Mouse (Mus musculus): Measurements from ENCODE around the gene Chd1l. TPM values are rescaled to one million over a fixed set of nuclear protein-coding genes. Genes with fewer than 3 reads are reported as not detected.

The Chd1l gene
- 1.6 and 1.9 TPM in 2 replicates for polyA plus RNA-seq (2012; rRNA removed; ENCODE audit: low replicate concordance)

DNA sequence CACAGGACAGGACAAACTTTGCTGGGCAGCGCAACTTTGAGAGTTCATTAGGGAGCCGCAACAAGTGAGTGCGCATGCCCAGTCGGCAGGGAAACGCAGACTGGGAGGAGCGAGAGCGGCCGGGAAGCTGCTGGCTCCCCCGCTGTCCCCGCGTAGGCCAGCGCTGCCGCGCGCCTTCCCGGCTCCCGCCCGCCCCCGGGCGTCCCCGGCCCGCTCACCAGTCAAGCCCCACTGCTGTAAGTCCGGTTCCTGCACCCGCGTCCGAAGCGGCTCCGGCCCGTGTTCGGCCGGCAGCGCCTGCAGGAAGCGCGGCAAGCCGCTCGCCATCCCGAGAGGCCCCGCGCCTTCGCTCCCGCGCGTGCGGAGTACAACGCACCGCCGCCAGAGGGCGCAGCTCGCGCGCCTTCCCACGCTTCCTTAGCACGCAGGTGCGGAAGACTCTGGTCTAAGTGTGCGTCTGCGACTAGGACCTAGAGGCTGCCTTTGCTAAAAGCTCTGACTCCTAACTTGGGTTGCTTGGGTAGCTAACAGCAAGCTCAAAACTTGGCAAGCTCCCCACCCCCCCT, at the start of gene Chd1l:
Chd1l (minus strand) TSS at position 359 of the 566 bp plus-strand sequence.

DNA sequence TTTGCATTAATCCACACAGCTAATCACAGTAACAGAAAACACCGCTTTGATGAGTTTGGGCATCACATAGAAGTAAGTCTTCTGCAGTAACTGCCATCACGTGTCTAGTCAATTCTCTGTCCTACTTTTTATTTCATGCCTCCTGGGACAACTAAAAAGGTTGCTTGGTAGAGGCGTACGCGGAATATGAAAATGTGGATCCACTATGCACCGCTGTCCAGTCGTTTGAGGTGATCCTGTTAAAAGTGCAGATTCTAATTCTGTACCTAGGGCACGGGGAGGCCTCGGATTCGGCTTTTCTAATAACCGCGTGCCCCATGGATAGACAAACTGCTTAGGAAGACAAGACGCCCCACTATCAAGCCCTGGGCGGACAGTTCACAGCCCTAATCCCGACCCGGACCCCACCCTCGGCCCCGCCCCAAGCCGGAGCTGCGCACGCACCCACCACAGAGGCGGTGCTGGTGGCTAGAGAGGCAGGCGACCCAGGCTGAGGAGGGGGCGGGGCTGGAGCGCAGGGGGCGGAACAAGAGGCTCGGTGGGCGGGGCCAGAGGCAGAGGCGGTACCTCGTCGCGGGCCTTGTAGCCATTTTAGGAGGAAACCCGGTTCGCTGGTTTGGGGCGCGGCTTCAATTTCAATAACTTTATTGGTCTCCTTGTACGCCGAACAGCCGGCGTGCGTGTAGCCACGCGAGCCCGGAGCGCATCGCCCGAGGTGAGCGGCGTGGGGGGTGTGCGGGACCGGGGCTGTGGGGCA, 47.8 kb upstream of the Chd1l start, which contains the start of gene Prkab2:
Prkab2 (plus strand) TSS at position 539 of the 757 bp plus-strand sequence.

DNA sequence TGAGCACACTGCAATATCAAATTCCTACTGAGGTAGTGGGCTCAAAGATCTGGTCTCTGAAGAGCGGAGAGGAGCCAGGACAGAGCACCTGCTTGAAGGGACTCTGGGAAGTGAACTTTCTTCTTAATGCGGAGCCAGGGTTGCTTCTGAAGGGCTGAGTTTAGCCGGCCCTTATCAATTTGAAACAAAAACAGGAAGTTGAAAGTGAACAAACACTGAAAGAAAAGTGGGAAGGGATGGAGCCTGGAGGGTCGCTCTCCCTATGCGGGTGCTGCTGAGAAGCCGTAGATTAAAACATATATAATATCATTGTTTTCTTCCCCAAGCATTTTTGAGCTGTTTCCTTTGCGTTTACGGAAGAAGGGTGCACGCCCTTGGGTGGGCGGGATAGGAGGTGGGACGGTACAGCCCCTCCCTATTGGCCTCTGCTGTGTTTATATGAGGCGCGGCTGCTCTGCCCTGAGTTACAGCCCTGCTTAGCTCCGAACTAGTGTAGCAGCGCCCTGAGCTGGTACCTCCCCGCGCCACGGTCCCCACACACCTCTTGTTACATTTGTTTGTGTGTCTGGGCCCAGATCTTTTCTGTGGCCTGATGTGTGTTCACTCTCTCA, 18.5 kb upstream of the Chd1l start, which contains the start of gene Fmo5:
Fmo5 (plus strand) TSS at position 414 of the 611 bp plus-strand sequence.

Other genes with a start within 250 kb of the Chd1l start
- not detected in 2 replicates for gene Olfr1402, start 188.2 kb downstream of the Chd1l start, polyA plus RNA-seq (2012; rRNA removed; ENCODE audit: low replicate concordance)
- 20.4 and 66.6 TPM in 2 replicates for gene Fmo5, start 18.6 kb upstream of the Chd1l start, polyA plus RNA-seq (2012; rRNA removed; ENCODE audit: low replicate concordance)
- 0.63 and 2.2 TPM in 2 replicates for gene Prkab2, start 48.0 kb upstream of the Chd1l start, polyA plus RNA-seq (2012; rRNA removed; ENCODE audit: low replicate concordance)
- gene Gm17651, start 64.5 kb upstream of the Chd1l start, polyA plus RNA-seq (2012; rRNA removed; ENCODE audit: low replicate concordance) = not detected in 2 replicates